Mouse (Mus musculus): ENCODE results near the gene 2210407C18Rik.

DNA sequence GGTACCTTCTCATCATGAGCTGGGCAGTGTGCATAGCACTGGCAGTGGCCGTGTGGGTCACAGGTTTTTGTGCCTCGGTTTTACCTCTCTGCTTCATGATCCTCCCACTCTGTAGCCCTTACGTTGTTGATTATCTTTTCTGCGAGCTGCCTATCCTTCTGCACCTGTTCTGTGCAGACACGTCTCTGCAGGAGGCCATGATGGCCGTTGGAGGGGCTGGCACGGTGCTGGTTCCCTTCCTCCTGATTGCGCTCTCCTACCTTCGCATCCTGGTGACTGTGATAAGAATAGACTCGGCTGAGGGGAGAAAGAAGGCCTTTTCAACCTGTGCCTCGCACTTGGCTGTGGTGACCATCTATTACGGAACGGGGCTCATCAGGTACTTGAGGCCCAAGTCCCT is 18.0 kb downstream of the 2210407C18Rik start:
- TF ChIP-seq CTCF (conservative IDR thresholded peaks at IDR 0.05 in 1 of 2, IDR thresholded peaks at IDR 0.05 in 1 of 2; ENCODE audit: low read depth in 2 of 2, low read length in 2 of 2) (no peak), USF2 (conservative IDR thresholded peaks at IDR 0.05; ENCODE audit: low read depth, low read length) (no peak), USF1 (IDR thresholded peaks at IDR 0.05; ENCODE audit: low read depth, low read length) (no peak), MAX (IDR thresholded peaks at IDR 0.05; ENCODE audit: low read length) (no peak), RAD21 (IDR thresholded peaks at IDR 0.05; ENCODE audit: low read depth, low read length) (no peak), POLR2A (IDR thresholded peaks at IDR 0.05; ENCODE audit: low read depth, low read length) (no peak), POLR2AphosphoS2 (IDR thresholded peaks at IDR 0.05; ENCODE audit: low read depth, low read length) (no peak), GABPA (IDR thresholded peaks at IDR 0.05; ENCODE audit: insufficient replicate concordance, low read depth, low read length) (no peak), CHD2 (IDR thresholded peaks at IDR 0.05; ENCODE audit: low read length) (no peak), ZKSCAN1 (IDR thresholded peaks at IDR 0.05; ENCODE audit: borderline replicate concordance, low read depth, low read length) (no peak), MXI1 (IDR thresholded peaks at IDR 0.05; ENCODE audit: low read depth, low read length) (no peak), JUN (IDR thresholded peaks at IDR 0.05; ENCODE audit: insufficient read depth, low read depth, low read length) (no peak), MAFK (IDR thresholded peaks at IDR 0.05; ENCODE audit: insufficient replicate concordance, low read length) (no peak), JUND (conservative IDR thresholded peaks at IDR 0.05; ENCODE audit: low read depth, low read length) (no peak)

All from CH12.LX (cell line).